Mouse (Mus musculus): ENCODE data around the gene Olfr1342.

The Olfr1342 gene

GRCm38 (mm10) chr4:118692412-118692973, at the start of gene Olfr1342:
Gene Olfr1342, minus strand, starts transcription at chr4:118692756.
- DNase-seq (ENCODE audit: extremely low spot score, low spot score), result no peak

DNA sequence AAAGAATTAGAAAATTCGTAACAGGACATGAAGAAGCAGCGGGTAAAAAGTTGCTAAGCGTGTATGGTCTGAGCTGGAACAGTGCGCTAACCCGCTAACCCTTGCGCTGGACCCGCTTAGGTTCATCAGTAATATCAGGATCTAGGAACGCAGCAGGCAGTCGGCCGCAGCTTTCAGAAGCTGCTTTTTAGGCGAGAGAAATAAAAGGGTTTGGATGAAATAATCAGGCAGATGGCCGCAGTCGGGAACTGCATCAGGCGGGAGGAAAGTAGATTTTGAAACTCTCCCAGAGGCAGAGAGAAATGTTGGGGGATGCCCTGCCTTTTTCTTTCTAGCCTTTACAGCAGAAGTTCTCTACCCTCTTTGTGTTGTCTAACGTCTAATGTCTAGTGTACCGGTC, 49.3 kb upstream of the Olfr1342 start:
- peak; percentile 19 for DNase-seq (ENCODE audit: extremely low spot score, low spot score)

- DNase-seq (ENCODE audit: extremely low spot score, low spot score), result no peak
Measured at GRCm38 (mm10) chr4:118740988-118741698, 48.6 kb upstream of the Olfr1342 start.

DNA sequence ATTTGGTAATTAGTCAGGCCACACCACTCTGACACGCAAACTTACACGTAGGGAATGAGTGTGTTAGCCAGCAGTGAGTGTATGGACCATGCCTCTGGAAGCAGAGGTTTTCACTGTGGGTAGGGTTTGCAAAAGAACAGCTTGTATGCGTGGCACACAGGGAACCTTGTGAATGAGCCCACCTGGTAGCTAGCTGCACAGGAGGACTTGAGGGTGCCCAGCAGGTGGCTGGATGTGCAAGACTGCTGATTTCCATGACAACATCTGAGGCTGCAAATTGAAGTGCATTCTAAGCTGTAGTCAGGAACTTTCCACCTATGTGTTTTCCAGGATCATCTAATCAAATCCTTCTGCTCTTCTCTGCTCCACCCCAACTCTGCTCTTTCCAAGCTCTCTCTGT, 47.0 kb upstream of the Olfr1342 start:
- no peak for DNase-seq (ENCODE audit: extremely low spot score, low spot score)

DNA sequence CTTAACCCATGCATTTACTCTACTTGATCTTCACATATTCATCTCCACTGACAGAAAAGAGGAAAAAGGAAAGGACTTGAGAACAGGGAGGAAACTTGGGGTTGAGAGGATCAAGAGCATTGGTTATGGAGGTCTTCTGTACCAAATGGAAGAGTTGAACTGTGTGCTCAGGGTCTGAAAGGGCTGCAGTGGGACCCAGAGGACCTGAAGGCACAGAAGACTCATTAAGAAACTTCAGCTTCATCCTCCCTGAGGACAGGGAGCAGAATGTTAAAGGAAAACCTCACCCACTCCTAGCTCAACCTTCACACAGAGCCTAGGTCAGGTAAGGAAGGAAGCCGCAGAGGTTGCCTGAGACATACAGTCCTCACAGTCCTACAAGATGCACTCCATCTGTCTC, 39.3 kb upstream of the Olfr1342 start, which contains the start of gene Olfr1339:
Olfr1339 (plus strand) TSS at position 301 of the 400 bp plus-strand sequence.
- DNase-seq (ENCODE audit: extremely low spot score, low spot score), result no peak

DNA sequence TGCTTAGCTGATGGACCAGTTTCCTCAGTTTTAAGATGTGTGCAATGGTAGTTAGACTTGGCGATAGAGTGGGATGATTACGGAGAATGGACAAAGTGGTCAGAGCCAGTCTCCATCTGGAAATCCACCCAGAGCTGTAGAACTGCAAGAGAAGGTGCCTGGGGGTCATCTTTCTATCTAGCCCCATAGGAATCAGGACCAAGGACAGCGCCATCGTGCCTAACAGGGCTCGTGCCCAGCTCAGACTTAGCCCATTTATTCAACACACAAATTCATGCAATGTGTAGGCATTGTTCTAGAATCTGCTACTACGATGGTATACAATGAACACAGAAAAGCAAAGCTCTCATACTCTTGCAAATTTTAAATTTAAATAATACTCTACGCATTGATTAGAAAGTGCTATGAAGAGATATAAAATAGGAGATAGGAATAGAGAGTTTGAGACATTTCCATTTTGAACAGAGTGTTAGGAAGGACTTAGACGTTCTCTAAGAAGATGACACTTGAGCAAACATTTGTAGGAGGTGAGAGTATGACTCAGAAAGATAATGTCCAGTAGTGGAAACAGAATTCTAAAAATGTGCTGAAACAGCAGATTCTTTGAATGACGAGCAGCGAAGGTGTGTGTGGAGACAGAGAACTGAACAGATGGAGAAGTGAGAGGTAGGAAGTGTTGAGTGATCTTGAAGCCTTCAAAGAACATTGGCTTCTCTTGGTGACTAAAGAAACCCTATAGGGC, 29.4 kb upstream of the Olfr1342 start:
- peak; percentile 23 for DNase-seq (ENCODE audit: extremely low spot score, low spot score)

GRCm38 (mm10) chr4:118719838-118720237, 27.3 kb upstream of the Olfr1342 start, which contains the start of gene Olfr1340:
Gene Olfr1340, plus strand, starts transcription at chr4:118720138.
- no peak for DNase-seq (ENCODE audit: extremely low spot score, low spot score)

- DNase-seq (ENCODE audit: extremely low spot score, low spot score), result no peak
Measured at GRCm38 (mm10) chr4:118711656-118712055, 19.1 kb upstream of the Olfr1342 start.

DNA sequence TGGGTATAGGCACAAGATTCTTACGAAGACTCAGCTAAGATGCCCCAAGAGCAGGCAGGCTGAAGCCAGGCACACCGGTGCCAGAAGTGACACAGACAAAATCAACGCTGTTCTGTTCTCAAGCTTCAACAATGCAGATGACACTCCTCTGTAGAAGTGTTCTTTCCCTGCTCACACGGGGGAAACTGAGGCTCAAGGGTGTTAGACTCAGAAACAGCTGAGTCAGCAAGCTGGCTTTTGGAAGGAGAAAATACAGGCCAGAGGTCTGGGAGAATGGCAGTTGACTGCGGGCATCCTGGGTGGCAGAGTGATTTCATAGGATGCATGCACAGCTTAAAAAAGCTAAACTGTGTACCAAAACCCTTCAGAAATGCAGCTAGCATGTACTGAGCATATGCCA, 15.5 kb upstream of the Olfr1342 start:
- DNase-seq (ENCODE audit: extremely low spot score, low spot score), result no peak

GRCm38 (mm10) chr4:118703223-118703622, 10.7 kb upstream of the Olfr1342 start, which contains the start of gene Olfr1341:
Gene Olfr1341, plus strand, starts transcription at chr4:118703523.
- no peak for DNase-seq (ENCODE audit: extremely low spot score, low spot score)

DNA sequence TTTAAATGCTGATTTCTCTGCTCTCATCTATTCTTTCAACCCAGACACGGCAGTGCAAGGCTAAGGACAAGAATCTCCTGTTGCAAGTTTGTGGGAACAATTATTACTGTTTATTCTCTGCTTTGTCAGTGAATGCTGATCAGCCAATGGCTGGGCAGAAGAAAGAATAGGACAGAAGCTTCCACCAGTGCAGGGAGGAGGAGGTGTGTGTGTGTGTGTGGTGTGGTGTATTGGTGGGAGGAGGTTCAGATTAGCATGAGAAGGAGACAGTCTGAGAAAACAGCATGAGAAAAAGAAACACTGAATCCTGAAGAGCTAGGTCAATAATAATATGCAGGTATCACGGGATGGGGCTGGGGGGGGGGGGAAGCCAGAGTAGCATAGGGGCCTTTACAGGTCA, 1.3 kb upstream of the Olfr1342 start:
- no peak for DNase-seq (ENCODE audit: extremely low spot score, low spot score)

GRCm38 (mm10) chr4:118687086-118687485, 5.5 kb downstream of the Olfr1342 start:
- no peak for DNase-seq (ENCODE audit: extremely low spot score, low spot score)

DNA sequence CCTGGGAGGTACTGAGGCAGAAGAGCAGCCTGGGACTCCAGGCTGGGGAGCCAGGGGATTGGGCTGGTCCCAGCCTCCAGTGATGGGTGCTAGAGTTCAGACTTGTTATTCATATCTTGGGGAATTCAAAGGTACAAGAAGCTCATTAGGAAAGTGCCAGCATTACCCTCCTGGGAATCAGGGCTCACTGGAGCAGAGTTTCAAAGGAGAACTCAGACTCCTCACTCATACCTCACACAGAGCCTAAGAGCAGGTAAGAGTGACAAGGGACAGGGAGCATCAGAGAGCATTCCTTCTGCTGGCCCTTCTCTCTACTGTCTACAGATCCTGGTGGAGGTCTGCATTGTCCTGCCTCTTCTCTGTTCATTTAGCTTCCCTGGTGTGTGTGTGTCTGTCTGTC, 33.9 kb downstream of the Olfr1342 start, which contains the start of gene Olfr62:
Olfr62 (plus strand) TSS at position 301 of the 400 bp plus-strand sequence.
- no peak for DNase-seq (ENCODE audit: extremely low spot score, low spot score)

DNA sequence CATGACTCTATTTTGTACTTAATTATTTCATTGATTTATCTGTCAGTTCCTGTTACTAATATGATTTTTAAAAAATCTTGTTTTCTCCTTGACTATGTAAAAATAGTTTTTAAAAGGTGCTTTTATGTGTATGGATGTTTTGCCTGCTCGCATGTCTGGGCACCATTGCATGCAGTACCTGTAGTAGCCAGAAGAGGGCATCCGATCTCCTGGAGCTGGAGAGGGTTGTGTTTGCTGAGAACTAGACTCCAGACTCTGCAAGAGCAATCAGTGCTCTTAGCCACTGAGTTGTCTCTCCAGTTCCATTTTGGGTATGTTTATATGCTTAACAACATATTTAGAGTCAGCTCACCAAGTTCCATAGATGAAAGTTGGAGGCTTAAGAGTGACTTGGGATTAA, 47.3 kb downstream of the Olfr1342 start:
- peak; percentile 80 for DNase-seq (ENCODE audit: extremely low spot score, low spot score)

GRCm38 (mm10) chr4:118642346-118643190, 50.0 kb downstream of the Olfr1342 start:
- DNase-seq (ENCODE audit: extremely low spot score, low spot score), result no peak
